In genomic region chr2:179441717-179442116, GRCm38 (mm10) we compare ENCODE assay signal across 7 mouse cellular contexts. TPM values are rescaled to one million over a fixed set of nuclear protein-coding genes. Genes with fewer than 3 reads are reported as not detected.
DNase-seq lines count a peak whose midpoint lies in the region; ATAC-seq and TF ChIP-seq lines count a peak whose summit lies in the region.

No protein-coding gene starts in this region.

- H3K4me2 ChIP-seq in heart, postnatal 0 days (ENCODE audit: low read depth, low read length): peak overlapping the region; percentile 87
- peak overlapping the region; percentile 99 for H3K4me2 ChIP-seq in limb, embryonic 11.5 days (ENCODE audit: low read depth, severe bottlenecking)
- peak overlapping the region; percentile 88 for H3K4me2 ChIP-seq in neural tube, embryonic 14.5 days (ENCODE audit: low read depth, low read length)

- 13% methylated on average over 8 of the region's 8 CpGs for WGBS in heart, postnatal 0 days
- 4% methylated on average over 8 of the region's 8 CpGs for WGBS in limb, embryonic 11.5 days
- WGBS in neural tube, embryonic 14.5 days: 4% methylated on average over 8 of the region's 8 CpGs

- TF ChIP-seq EP300 in heart, postnatal 0 days (IDR thresholded peaks at IDR 0.05; ENCODE audit: low read depth): no peak

- H3K27me3 ChIP-seq in heart, postnatal 0 days (ENCODE audit: control insufficient read depth, insufficient read depth, low read length): peaks cover 55% of the 10 kb centered on the region
- H3K27me3 ChIP-seq in limb, embryonic 11.5 days (ENCODE audit: control insufficient read depth, insufficient read depth, low read length): peaks cover 17% of the 10 kb centered on the region; the same call in 1 of the 2 replicates
- no peaks in the 10 kb centered on the region for H3K27me3 ChIP-seq in neural tube, embryonic 14.5 days (ENCODE audit: control insufficient read depth, insufficient read depth, low read length)

- no peak for TF ChIP-seq CTCF in brain, embryonic 14.5 days (IDR thresholded peaks at IDR 0.05; ENCODE audit: borderline replicate concordance, extremely low read depth, insufficient read depth, insufficient read length)
- TF ChIP-seq CTCF in heart, postnatal 0 days (IDR thresholded peaks at IDR 0.05; ENCODE audit: low read depth): no peak

- DNase-seq in brain, embryonic 14.5 days (ENCODE audit: low read depth): peak; percentile 74
- DNase-seq in cerebellum, postnatal 10 days: peak; percentile 61
- DNase-seq in heart, postnatal 0 days (ENCODE audit: low spot score): no peak
- peak; percentile 23 for DNase-seq in limb, embryonic 11.5 days (ENCODE audit: low spot score)
- no peak for DNase-seq in thymus, adult 18-20 months
- DNase-seq in urinary bladder, adult 2 months (ENCODE audit: low spot score): no peak

- no peak overlapping the region for H3K9ac ChIP-seq in heart, postnatal 0 days (replicated peaks; ENCODE audit: low read depth, low read length)
- peak overlapping the region; percentile 40; the same call in 1 of the 2 replicates for H3K9ac ChIP-seq in limb, embryonic 11.5 days (ENCODE audit: low read length)
- H3K9ac ChIP-seq in neural tube, embryonic 14.5 days (replicated peaks; ENCODE audit: low read depth, low read length): peak overlapping the region; percentile 84; the same call in 1 of the 2 replicates

- no peaks in the 10 kb centered on the region for H3K4me1 ChIP-seq in heart, postnatal 0 days (ENCODE audit: control insufficient read depth, insufficient read depth)
- peaks cover 9% of the 10 kb centered on the region; the same call in 1 of the 2 replicates for H3K4me1 ChIP-seq in limb, embryonic 11.5 days (ENCODE audit: control insufficient read depth, insufficient read depth, low read length)
- H3K4me1 ChIP-seq in neural tube, embryonic 14.5 days (ENCODE audit: control insufficient read depth, insufficient read depth, low read length): peaks cover 18% of the 10 kb centered on the region

- TF ChIP-seq POLR2A in brain, embryonic 14.5 days (IDR thresholded peaks at IDR 0.05; ENCODE audit: borderline replicate concordance, extremely low read depth, insufficient read depth, insufficient read length, poor library complexity, severe bottlenecking): no peak

- peak overlapping the region; percentile 60 for H3K4me3 ChIP-seq in heart, postnatal 0 days (ENCODE audit: low read depth, low read length)
- H3K4me3 ChIP-seq in limb, embryonic 11.5 days (ENCODE audit: low read depth, low read length): peak overlapping the region; percentile 58
- H3K4me3 ChIP-seq in neural tube, embryonic 14.5 days (ENCODE audit: low read depth, low read length): peak overlapping the region; percentile 73

- H3K9me3 ChIP-seq in heart, postnatal 0 days (replicated peaks; ENCODE audit: control insufficient read depth, low read length): no peaks in the 10 kb centered on the region
- H3K9me3 ChIP-seq in limb, embryonic 11.5 days (ENCODE audit: control insufficient read depth, low read length): no peaks in the 10 kb centered on the region
- H3K9me3 ChIP-seq in neural tube, embryonic 14.5 days (ENCODE audit: control insufficient read depth, low read length): no peaks in the 10 kb centered on the region

- no peaks in the 10 kb centered on the region for H3K36me3 ChIP-seq in heart, postnatal 0 days (replicated peaks; ENCODE audit: control insufficient read depth, insufficient read depth, low read length)
- H3K36me3 ChIP-seq in limb, embryonic 11.5 days (ENCODE audit: control insufficient read depth, insufficient read depth, low read length): no peaks in the 10 kb centered on the region
- H3K36me3 ChIP-seq in neural tube, embryonic 14.5 days (ENCODE audit: control insufficient read depth, insufficient read depth, low read length): no peaks in the 10 kb centered on the region

- no peak overlapping the region for H3K27ac ChIP-seq in heart, postnatal 0 days (ENCODE audit: low read depth)
- H3K27ac ChIP-seq in limb, embryonic 11.5 days (replicated peaks; ENCODE audit: low read depth, low read length): no peak overlapping the region
- peak overlapping the region; percentile 82; the same call in 1 of the 2 replicates for H3K27ac ChIP-seq in neural tube, embryonic 14.5 days (ENCODE audit: low read depth, low read length)

- ATAC-seq in heart, postnatal 0 days (ENCODE audit: insufficient read depth, low read depth): no peak; the same call in 1 of the 2 replicates
- ATAC-seq in limb, embryonic 11.5 days (ENCODE audit: insufficient number of reproducible peaks, low FRiP score, low TSS enrichment, low read depth): peak; percentile 18; the same call in 1 of the 2 replicates
- peak; percentile 10; the same call in 1 of the 2 replicates for ATAC-seq in neural tube, embryonic 14.5 days (ENCODE audit: low read depth)

RNA-seq across cellular contexts. Expression of gene Cdh4, which starts 0.5 kb away (rescaled TPM):
- 32.0 and 48.4 TPM in 2 replicates for polyA plus RNA-seq in brain, embryonic 14.5 days (2012; rRNA removed)
- 2.0 and 2.1 TPM in 2 replicates for total RNA-seq in heart, postnatal 0 days (2014; rRNA removed; ENCODE audit: low replicate concordance)
- 0.51 and 0.71 TPM in 2 replicates for polyA plus RNA-seq in heart, postnatal 0 days (2015; fragmentation: Nextera tagmentation; extraction: Ambion mirVana)
- 3.1 and 3.2 TPM in 2 replicates for polyA plus RNA-seq in limb, embryonic 11.5 days (2014; fragmentation: Nextera tagmentation; extraction: Ambion mirVana)
- 29.5 and 29.8 TPM in 2 replicates for polyA plus RNA-seq in neural tube, embryonic 14.5 days (2014; fragmentation: Nextera tagmentation; extraction: Ambion mirVana)
- 3.1 and 4.6 TPM in 2 replicates for polyA plus RNA-seq in urinary bladder, adult 2 months (2012; rRNA removed)

Comparison
In these comparisons a context has a peak if more than half of its experiments do, and no peak if none do; other contexts are left out.
1. DNase-seq: peak in brain, embryonic 14.5 days (single experiment), cerebellum, postnatal 10 days (2 of 2) and limb, embryonic 11.5 days (single experiment); none in heart, postnatal 0 days (single experiment), thymus, adult 18-20 months (0 of 2) and urinary bladder, adult 2 months (single experiment).
2. Peak in every context shown above with its lines, with median percentiles within 50 percentile points of each other: H3K4me2 ChIP-seq and H3K4me3 ChIP-seq.